Mouse (Mus musculus) intestine, embryonic 14.5 days (tissue): ENCODE measurements at regions not wholly inside any gene's neighbourhood (a gene's known extent, or its start where the extent isn't known, plus 50 kb on each side); places are given as distances from the start of the nearest gene placed in this dataset.

ENCODE experiments used
- ATAC-seq: fragments of 200-750 bp; cut with Nextera tagmentation; replicated peaks from 2 replicates; pipeline ENCODE4 v1.8.0; 2017; ENCODE audit warnings: low read depth, moderate number of reproducible peaks, moderate TSS enrichment, moderate library complexity; ENCODE audit not compliant: low FRiP score, low TSS enrichment
- DNase-seq: peaks from one replicate; pipeline ENCODE4 v3.0.0-alpha.2; 2018; ENCODE audit warnings: low spot score
- H3K27ac ChIP-seq: fragments of 300-500 bp; sonication (generic); 2 replicates; pipeline ENCODE4 v1.5.1; 2014; ENCODE audit warnings: low read depth, mild to moderate bottlenecking, control low read depth
- H3K27me3 ChIP-seq: fragments of 300-500 bp; sonication (generic); replicated peaks from 2 replicates; pipeline ENCODE4 v1.6.1; 2014; ENCODE audit warnings: low read length, control low read depth; ENCODE audit not compliant: control insufficient read depth, insufficient read depth
- H3K36me3 ChIP-seq: fragments of 300-500 bp; sonication (generic); 2 replicates; pipeline ENCODE4 v1.6.1; 2014; ENCODE audit warnings: low read length, control low read depth; ENCODE audit not compliant: control insufficient read depth, insufficient read depth
- H3K4me1 ChIP-seq: fragments of 300-500 bp; sonication (generic); replicated peaks from 2 replicates; pipeline ENCODE4 v1.6.1; 2014; ENCODE audit warnings: low read length, control low read depth, mixed read lengths; ENCODE audit not compliant: control insufficient read depth, insufficient read depth
- H3K4me2 ChIP-seq: fragments of 300-500 bp; sonication (generic); 2 replicates; pipeline ENCODE4 v1.6.1; 2014; ENCODE audit warnings: low read length
- H3K4me3 ChIP-seq: fragments of 300-500 bp; sonication (generic); 2 replicates; pipeline ENCODE4 v1.5.1; 2014; ENCODE audit warnings: low read depth, low read length, control low read depth, mixed read lengths
- H3K9ac ChIP-seq: fragments of 300-500 bp; sonication (generic); 2 replicates; pipeline ENCODE4 v1.6.1; 2014; ENCODE audit warnings: mild to moderate bottlenecking, low read length
- H3K9me3 ChIP-seq: fragments of 300-500 bp; sonication (generic); 2 replicates; pipeline ENCODE4 v1.6.1; 2016; ENCODE audit warnings: low read length, control low read depth; ENCODE audit not compliant: control insufficient read depth
- WGBS: fragments of 180-500 bp; shearing (Covaris S2); extraction: QIAGEN DNeasy Blood & Tissue Kit; methylation state at CpG from one replicate; pipeline ENCODE4 v1.1.7; 2014; 5-methylcytosine and 5-hydroxymethylcytosine counted together

DNA sequence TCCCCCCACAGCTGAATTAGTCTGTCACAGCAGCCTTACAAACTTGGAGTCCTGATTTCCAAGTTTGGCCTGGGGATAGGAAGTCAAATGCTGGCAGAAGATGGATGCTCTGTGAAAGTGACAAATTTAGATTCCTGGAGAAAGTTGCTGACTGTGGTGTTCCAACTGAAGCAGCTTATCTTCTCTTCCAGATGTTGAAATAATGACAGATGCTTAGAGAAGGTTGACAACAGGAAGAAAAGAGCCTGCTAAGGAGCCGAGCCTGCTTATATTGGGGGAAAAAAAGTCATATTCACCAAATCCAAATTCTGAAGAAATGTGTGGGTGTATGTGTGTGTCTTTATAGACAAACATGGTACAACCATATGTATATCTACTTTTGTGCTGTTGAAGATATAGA lies 1380.4 kb upstream of the Cdh8 start:
- H3K27me3 ChIP-seq, result no peaks in the 10 kb centered on the region
- DNase-seq (no peak), ATAC-seq (no peak)
- H3K4me2 ChIP-seq, result no peak overlapping the region
- no peaks in the 10 kb centered on the region for H3K4me1 ChIP-seq
- no peak overlapping the region for H3K9ac ChIP-seq
- H3K4me3 ChIP-seq, result no peak overlapping the region
- no peaks in the 10 kb centered on the region for H3K36me3 ChIP-seq
- 50% methylated on average over 1 of the region's 1 CpGs for WGBS
- no peaks in the 10 kb centered on the region for H3K9me3 ChIP-seq
- H3K27ac ChIP-seq, result no peak overlapping the region

DNA sequence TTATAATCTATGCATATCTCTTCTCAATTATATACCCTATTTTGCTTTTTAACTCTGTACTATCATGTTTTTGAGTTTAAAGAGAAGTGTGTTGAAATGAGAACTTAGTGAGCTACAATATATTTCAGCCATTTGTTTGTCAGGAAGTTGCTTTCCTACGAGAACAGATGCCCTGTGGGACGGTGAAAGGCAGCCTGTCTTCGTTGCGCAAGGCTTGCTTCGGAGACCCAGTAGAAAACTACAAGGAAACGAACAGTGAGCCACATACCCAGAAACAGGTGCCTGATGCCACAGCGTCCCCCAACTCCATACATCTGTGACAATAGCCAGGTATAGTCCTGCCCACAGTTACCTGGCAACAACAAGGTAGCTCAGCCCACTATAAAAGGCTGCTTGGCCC lies 1377.7 kb upstream of the Cdh8 start:
- 83% methylated on average over 7 of the region's 7 CpGs for WGBS
- Histone ChIP-seq H3K9me3 (no peaks in the 10 kb centered on the region), H3K4me1 (no peaks in the 10 kb centered on the region), H3K9ac (no peak overlapping the region), H3K36me3 (no peaks in the 10 kb centered on the region), H3K4me2 (no peak overlapping the region), H3K27ac (no peak overlapping the region), H3K27me3 (no peaks in the 10 kb centered on the region), H3K4me3 (no peak overlapping the region)
- ATAC-seq (no peak), DNase-seq (no peak)

DNA sequence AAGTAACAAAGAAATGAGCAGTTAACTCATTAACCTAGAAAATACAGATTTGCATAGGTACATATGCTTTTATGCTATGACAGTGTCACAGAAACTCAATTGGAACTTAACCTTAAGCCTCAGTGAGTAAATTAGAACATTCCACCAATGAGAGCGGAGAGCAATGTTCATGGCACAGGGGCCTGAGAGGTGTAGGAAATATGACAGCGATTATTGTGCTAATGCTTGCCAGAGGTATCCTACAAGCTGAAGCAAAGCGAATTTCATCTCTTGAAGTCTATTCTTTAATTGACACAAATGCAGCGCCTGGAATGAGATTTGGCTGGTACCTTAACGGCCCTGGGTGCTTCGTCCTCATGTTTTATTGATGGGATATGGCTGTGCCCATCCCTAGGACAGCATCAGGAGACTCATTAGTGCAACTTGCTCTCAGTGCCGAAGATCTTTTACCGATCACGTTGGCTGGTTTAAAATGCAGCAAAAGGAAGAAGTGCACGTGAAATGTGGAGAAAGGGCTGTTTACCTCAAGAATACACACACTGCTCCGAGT lies 1374.4 kb upstream of the Cdh8 start:
- ATAC-seq (no peak), DNase-seq (no peak)
- 72% methylated on average over 11 of the region's 11 CpGs for WGBS
- Histone ChIP-seq H3K9ac (no peak overlapping the region), H3K4me1 (no peaks in the 10 kb centered on the region), H3K4me3 (no peak overlapping the region), H3K27ac (no peak overlapping the region), H3K4me2 (no peak overlapping the region), H3K27me3 (no peaks in the 10 kb centered on the region), H3K9me3 (no peaks in the 10 kb centered on the region), H3K36me3 (no peaks in the 10 kb centered on the region)

DNA sequence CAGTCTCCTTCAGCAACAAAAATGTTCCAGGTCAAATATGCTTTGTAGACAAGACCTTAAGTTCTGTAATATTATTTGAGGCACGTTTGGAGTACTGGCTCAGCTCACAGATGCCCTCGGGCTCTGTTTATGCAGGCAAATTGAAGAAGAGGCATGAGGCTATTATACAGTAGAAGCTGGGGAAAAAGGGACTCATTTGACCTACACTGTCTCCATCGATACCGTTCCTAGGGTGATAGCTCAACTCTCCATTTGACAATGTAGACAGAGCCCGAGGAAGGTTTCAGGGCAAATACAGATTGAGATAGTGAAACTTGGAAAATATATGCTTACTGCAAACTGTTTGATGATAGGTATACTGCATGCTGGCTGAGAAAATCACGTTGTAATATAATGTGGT lies 1371.9 kb upstream of the Cdh8 start:
- no peak overlapping the region for H3K9ac ChIP-seq
- no peaks in the 10 kb centered on the region for H3K9me3 ChIP-seq
- H3K4me2 ChIP-seq, result no peak overlapping the region
- no peak overlapping the region for H3K27ac ChIP-seq
- WGBS, result 75% methylated on average over 6 of the region's 6 CpGs
- no peaks in the 10 kb centered on the region for H3K27me3 ChIP-seq
- no peaks in the 10 kb centered on the region for H3K4me1 ChIP-seq
- H3K4me3 ChIP-seq, result no peak overlapping the region
- H3K36me3 ChIP-seq, result no peaks in the 10 kb centered on the region
- ATAC-seq (no peak), DNase-seq (no peak)

DNA sequence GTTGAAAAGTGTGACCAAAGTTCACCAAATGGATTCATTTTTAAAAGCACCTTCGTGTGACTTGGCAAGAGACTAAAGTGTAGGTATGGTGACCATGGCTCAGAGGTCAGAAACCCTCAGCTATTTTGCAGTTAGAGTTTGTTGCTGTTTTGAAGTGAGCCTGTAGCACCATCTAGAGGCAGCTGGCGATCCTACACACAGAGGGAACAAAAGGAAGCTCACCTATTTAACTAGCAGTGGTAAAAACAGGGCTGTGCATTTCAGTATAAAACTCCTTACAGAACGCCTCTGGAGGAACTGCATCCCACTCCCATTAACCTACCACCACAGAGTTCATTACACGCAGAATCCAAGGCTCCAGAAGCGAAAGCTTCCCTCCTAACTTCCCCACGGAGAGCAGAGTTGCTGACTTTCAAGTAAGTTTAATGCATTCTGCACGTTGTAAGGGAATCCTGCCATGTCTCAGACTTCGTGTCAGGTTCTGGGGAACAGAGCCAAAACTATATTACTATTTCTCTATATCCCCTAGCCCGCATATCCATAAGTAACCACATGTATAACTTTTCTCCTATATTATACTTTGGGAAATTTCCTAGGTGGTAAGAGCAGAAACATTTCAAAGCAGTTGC lies 1356.6 kb upstream of the Cdh8 start:
- Histone ChIP-seq H3K4me2 (peak overlapping the region; percentile 32; the same call in 1 of the 2 replicates), H3K4me1 (no peaks in the 10 kb centered on the region), H3K27me3 (no peaks in the 10 kb centered on the region), H3K9me3 (no peaks in the 10 kb centered on the region), H3K4me3 (no peak overlapping the region), H3K9ac (no peak overlapping the region), H3K36me3 (no peaks in the 10 kb centered on the region), H3K27ac (no peak overlapping the region)
- peak; percentile 83 for DNase-seq
- 22% methylated on average over 9 of the region's 9 CpGs for WGBS
- no peak for ATAC-seq

DNA sequence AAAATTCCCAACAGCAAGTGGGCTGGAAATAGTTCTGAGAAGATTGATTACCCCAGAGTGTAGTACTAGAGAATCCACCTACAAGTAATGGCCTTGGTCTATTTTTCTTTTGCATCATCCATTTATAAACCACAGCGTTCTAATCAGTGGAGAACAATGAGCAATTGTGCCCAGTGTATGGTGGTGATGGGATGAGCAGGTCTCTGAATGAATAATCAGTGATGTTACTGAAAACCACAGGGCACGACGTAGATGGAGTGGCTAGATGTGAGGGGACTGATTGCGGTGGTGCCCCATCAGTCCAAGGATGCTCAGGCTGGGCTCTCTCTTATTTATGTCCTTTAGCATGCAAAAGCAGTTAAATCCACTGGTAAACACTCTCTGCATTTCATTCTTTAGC lies 1353.3 kb upstream of the Cdh8 start:
- Histone ChIP-seq H3K36me3 (no peaks in the 10 kb centered on the region), H3K27me3 (no peaks in the 10 kb centered on the region), H3K4me1 (no peaks in the 10 kb centered on the region), H3K9ac (no peak overlapping the region), H3K9me3 (no peaks in the 10 kb centered on the region), H3K27ac (no peak overlapping the region), H3K4me2 (no peak overlapping the region), H3K4me3 (no peak overlapping the region)
- ATAC-seq (no peak), DNase-seq (no peak)
- WGBS, result 75% methylated on average over 4 of the region's 4 CpGs

DNA sequence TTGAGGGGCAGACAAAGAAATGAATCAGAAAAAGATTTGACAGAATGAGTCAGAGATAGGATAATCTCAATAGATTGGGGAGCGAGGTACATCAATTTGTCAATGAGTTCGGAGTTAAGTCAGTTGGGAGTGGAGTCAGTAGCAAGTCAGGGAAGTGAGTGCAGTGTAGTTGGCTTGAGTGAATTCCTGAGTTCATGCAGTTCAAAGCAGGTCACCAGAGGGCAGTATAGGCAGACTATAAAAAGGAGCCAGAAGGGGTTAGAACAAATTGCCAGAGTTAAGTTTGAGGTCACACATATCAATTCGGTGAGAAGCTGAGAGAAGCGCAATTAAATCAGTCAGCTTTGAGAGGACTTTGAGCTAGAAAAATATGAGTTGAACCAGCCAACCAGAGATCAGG lies 1317.7 kb upstream of the Cdh8 start:
- whole genome bisulfite sequencing, result 84% methylated on average over 4 of the region's 4 CpGs
- Histone ChIP-seq H3K4me3 (no peak overlapping the region), H3K9ac (no peak overlapping the region), H3K27ac (no peak overlapping the region), H3K36me3 (no peaks in the 10 kb centered on the region), H3K4me2 (no peak overlapping the region), H3K4me1 (no peaks in the 10 kb centered on the region), H3K27me3 (no peaks in the 10 kb centered on the region), H3K9me3 (no peaks in the 10 kb centered on the region)
- DNase-seq, result no peak
- ATAC-seq, result no peak

DNA sequence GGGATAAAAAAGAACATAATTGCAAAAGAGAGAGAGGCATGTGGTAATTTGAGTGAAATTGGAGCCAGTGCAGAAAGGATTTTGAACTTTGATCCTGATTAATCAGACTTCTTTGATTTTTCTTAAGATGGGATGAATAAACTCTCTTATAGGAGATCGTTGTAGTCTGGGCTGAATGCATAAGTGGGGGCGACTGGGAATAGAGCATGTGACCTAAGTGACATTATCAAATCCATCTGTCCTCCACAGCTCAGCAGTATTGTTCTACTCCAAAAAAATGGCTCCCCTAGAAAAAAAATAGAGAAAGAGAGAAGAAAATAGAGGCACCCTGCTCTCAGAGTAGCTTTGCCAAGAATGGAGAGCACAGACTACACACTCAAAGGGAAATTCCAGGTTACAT lies 1286.1 kb upstream of the Cdh8 start:
- no peaks in the 10 kb centered on the region for H3K27me3 ChIP-seq
- no peak overlapping the region for H3K4me2 ChIP-seq
- ATAC-seq (no peak), DNase-seq (no peak)
- H3K9me3 ChIP-seq, result no peaks in the 10 kb centered on the region
- WGBS, result 78% methylated on average over 2 of the region's 2 CpGs
- H3K36me3 ChIP-seq, result no peaks in the 10 kb centered on the region
- H3K4me3 ChIP-seq, result no peak overlapping the region
- H3K9ac ChIP-seq, result no peak overlapping the region
- no peak overlapping the region for H3K27ac ChIP-seq
- no peaks in the 10 kb centered on the region for H3K4me1 ChIP-seq

DNA sequence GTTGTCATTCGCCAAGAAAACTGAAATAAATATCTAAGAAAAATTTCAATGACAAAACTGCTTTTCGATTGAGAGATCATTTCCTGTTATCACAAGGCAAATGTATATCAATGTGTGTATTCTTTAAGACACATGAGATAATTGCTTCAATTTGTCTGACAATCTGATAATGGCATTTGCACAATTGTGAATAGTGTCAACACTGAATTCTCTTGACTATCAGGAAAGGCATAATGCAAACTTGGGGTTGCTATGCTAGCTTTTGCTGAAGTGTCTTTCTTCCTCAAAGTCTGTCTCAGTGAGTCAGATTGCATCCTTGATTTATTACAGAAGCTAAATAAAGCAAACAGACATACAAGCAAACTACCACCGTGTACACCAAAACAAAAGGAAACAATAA lies 1278.8 kb upstream of the Cdh8 start:
- ATAC-seq (no peak), DNase-seq (no peak)
- Histone ChIP-seq H3K9ac (no peak overlapping the region), H3K4me2 (no peak overlapping the region), H3K27ac (no peak overlapping the region), H3K27me3 (no peaks in the 10 kb centered on the region), H3K4me1 (no peaks in the 10 kb centered on the region), H3K4me3 (no peak overlapping the region), H3K9me3 (no peaks in the 10 kb centered on the region), H3K36me3 (no peaks in the 10 kb centered on the region)
- WGBS, result 81% methylated on average over 3 of the region's 3 CpGs
